ENCODE assay signal across 10 mouse cellular contexts in the genomic region with DNA sequence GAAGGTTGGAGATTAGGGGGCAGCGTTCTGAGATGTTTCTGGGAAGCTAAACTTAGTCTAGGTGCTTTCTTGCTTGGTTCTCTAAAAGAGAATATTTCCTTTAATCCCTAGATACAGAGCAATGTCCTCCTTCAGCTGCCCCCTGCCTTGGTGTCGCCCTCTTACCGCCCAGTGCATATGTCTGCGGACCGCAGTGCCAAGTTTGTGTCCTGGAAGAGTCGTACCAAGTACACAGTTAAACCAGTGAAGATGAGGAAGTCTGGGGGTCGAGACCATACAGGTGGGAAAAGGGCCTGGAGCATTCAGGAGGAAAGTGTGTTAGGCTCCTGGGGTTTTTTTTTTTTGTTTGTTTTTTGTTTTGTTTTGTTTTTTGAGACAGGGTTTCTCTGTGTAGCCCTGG. TPM values are rescaled to one million over a fixed set of nuclear protein-coding genes. Genes with fewer than 3 reads are reported as not detected.
A peak's percentile ranks its signal among the peaks of the same experiment; 100 is the strongest.
DNase-seq lines count a peak whose midpoint lies in the region; ATAC-seq lines count a peak whose summit lies in the region.
"Had no signal": no experiment of that assay in that cellular context is flagged by ENCODE, and none has a peak within 500 bp of the region (broad histone marks: within the 10 kb centered on the region; RNA-seq: fewer than 3 reads in every experiment).

No protein-coding gene starts in this region.

- no peaks in the 10 kb centered on the region for H3K9me3 ChIP-seq in hindbrain, embryonic 13.5 days
- H3K9me3 ChIP-seq in hindbrain, embryonic 11.5 days (ENCODE audit: control insufficient read depth, low read length), result no peaks in the 10 kb centered on the region
- no peaks in the 10 kb centered on the region for H3K9me3 ChIP-seq in embryonic facial prominence, embryonic 14.5 days (ENCODE audit: control insufficient read depth, low read length)
- H3K9me3 ChIP-seq in intestine, embryonic 15.5 days, result no peaks in the 10 kb centered on the region
- H3K9me3 ChIP-seq in midbrain, embryonic 13.5 days, result no peaks in the 10 kb centered on the region

- no peaks in the 10 kb centered on the region for H3K27me3 ChIP-seq in hindbrain, embryonic 13.5 days
- no peaks in the 10 kb centered on the region for H3K27me3 ChIP-seq in hindbrain, embryonic 11.5 days (ENCODE audit: control insufficient read depth, insufficient read depth, low read length)
- no peaks in the 10 kb centered on the region for H3K27me3 ChIP-seq in embryonic facial prominence, embryonic 14.5 days (replicated peaks; ENCODE audit: control insufficient read depth, insufficient read depth, low read length)
- no peaks in the 10 kb centered on the region for H3K27me3 ChIP-seq in intestine, embryonic 15.5 days (replicated peaks)
- H3K27me3 ChIP-seq in midbrain, embryonic 13.5 days, result no peaks in the 10 kb centered on the region

- H3K9ac ChIP-seq in hindbrain, embryonic 13.5 days, result peak overlapping the region; percentile 83; the same call in 1 of the 2 replicates
- no peak overlapping the region for H3K9ac ChIP-seq in hindbrain, embryonic 11.5 days (ENCODE audit: low read depth, low read length)
- H3K9ac ChIP-seq in embryonic facial prominence, embryonic 14.5 days (ENCODE audit: low read depth, low read length), result no peak overlapping the region
- no peak overlapping the region for H3K9ac ChIP-seq in intestine, embryonic 15.5 days
- no peak overlapping the region for H3K9ac ChIP-seq in midbrain, embryonic 13.5 days (replicated peaks)

- 95% methylated on average over 7 of the region's 7 CpGs for WGBS in hindbrain, embryonic 13.5 days
- WGBS in hindbrain, embryonic 11.5 days, result 88% methylated on average over 7 of the region's 7 CpGs
- WGBS in embryonic facial prominence, embryonic 14.5 days, result 89% methylated on average over 7 of the region's 7 CpGs
- 91% methylated on average over 7 of the region's 7 CpGs for whole genome bisulfite sequencing in intestine, embryonic 15.5 days
- 90% methylated on average over 7 of the region's 7 CpGs for WGBS in midbrain, embryonic 13.5 days

- peak overlapping the region; percentile 75; the same call in 1 of the 2 replicates for H3K4me3 ChIP-seq in hindbrain, embryonic 13.5 days
- no peak overlapping the region for H3K4me3 ChIP-seq in hindbrain, embryonic 11.5 days (ENCODE audit: low read depth, low read length)
- peak overlapping the region; percentile 77 for H3K4me3 ChIP-seq in embryonic facial prominence, embryonic 14.5 days (ENCODE audit: low read depth, low read length)
- 0 out of 2 replicates have a peak overlapping the region, but pooled peaks have one; percentile 85 for H3K4me3 ChIP-seq in intestine, embryonic 15.5 days (replicated peaks)
- H3K4me3 ChIP-seq in midbrain, embryonic 13.5 days (replicated peaks), result peak overlapping the region; percentile 72; the same call in 1 of the 2 replicates

- H3K4me1 ChIP-seq in hindbrain, embryonic 13.5 days (replicated peaks), result peaks cover 59% of the 10 kb centered on the region
- peaks cover 12% of the 10 kb centered on the region; the same call in 1 of the 2 replicates for H3K4me1 ChIP-seq in hindbrain, embryonic 11.5 days (replicated peaks; ENCODE audit: control insufficient read depth, insufficient read depth, low read length)
- peaks cover 29% of the 10 kb centered on the region for H3K4me1 ChIP-seq in embryonic facial prominence, embryonic 14.5 days (ENCODE audit: control insufficient read depth, insufficient read depth, low read length)
- peaks cover 37% of the 10 kb centered on the region for H3K4me1 ChIP-seq in intestine, embryonic 15.5 days (replicated peaks)
- peaks cover 55% of the 10 kb centered on the region for H3K4me1 ChIP-seq in midbrain, embryonic 13.5 days (replicated peaks)

- H3K27ac ChIP-seq in hindbrain, embryonic 13.5 days, result no peak overlapping the region
- no peak overlapping the region for H3K27ac ChIP-seq in hindbrain, embryonic 11.5 days (ENCODE audit: low read depth, low read length)
- H3K27ac ChIP-seq in embryonic facial prominence, embryonic 14.5 days (replicated peaks; ENCODE audit: low read depth, low read length), result no peak overlapping the region
- no peak overlapping the region for H3K27ac ChIP-seq in intestine, embryonic 15.5 days
- H3K27ac ChIP-seq in midbrain, embryonic 13.5 days, result no peak overlapping the region

- no peak for ATAC-seq in hindbrain, embryonic 13.5 days (ENCODE audit: low FRiP score)
- ATAC-seq in hindbrain, embryonic 11.5 days (ENCODE audit: low FRiP score), result no peak
- no peak for ATAC-seq in embryonic facial prominence, embryonic 14.5 days (ENCODE audit: low read depth)
- ATAC-seq in intestine, embryonic 15.5 days, result no peak
- no peak for ATAC-seq in midbrain, embryonic 13.5 days

- peak overlapping the region; percentile 88 for H3K4me2 ChIP-seq in hindbrain, embryonic 13.5 days
- H3K4me2 ChIP-seq in hindbrain, embryonic 11.5 days (replicated peaks; ENCODE audit: low read depth, low read length), result no peak overlapping the region
- peak overlapping the region; percentile 73; the same call in 1 of the 2 replicates for H3K4me2 ChIP-seq in embryonic facial prominence, embryonic 14.5 days (ENCODE audit: low read depth, low read length)
- peak overlapping the region; percentile 73; the same call in 1 of the 2 replicates for H3K4me2 ChIP-seq in intestine, embryonic 15.5 days (replicated peaks)
- no peak overlapping the region for H3K4me2 ChIP-seq in midbrain, embryonic 13.5 days (replicated peaks)

- DNase-seq in hindbrain, embryonic 11.5 days (ENCODE audit: low spot score), result no peak
- no peak for DNase-seq in embryonic facial prominence, embryonic 14.5 days (ENCODE audit: low spot score)
- DNase-seq in embryo, embryonic 11 days, result no peak
- DNase-seq in frontal cortex, adult 2 months (ENCODE audit: extremely low spot score in 1 of 2, low spot score in 1 of 2), result no peak
- DNase-seq: adrenal gland, postnatal 10 days; cerebellum, adult 9-10 months; layer of hippocampus, adult 9-11 months had no signal

- peaks cover 10% of the 10 kb centered on the region; the same call in 1 of the 2 replicates for H3K36me3 ChIP-seq in hindbrain, embryonic 13.5 days
- 0 out of 2 replicates have a peak, but pooled peaks cover 3% of the 10 kb centered on the region for H3K36me3 ChIP-seq in hindbrain, embryonic 11.5 days (ENCODE audit: control insufficient read depth, insufficient read depth, low read length)
- peaks cover 35% of the 10 kb centered on the region for H3K36me3 ChIP-seq in embryonic facial prominence, embryonic 14.5 days (ENCODE audit: control insufficient read depth, insufficient read depth, low read length)
- peaks cover 6% of the 10 kb centered on the region; the same call in 1 of the 2 replicates for H3K36me3 ChIP-seq in intestine, embryonic 15.5 days
- H3K36me3 ChIP-seq in midbrain, embryonic 13.5 days, result peaks cover 16% of the 10 kb centered on the region

RNA-seq across cellular contexts. Expression of a gene that starts 1.2 kb away (rescaled TPM):
- 73.5 and 75.6 TPM in 2 replicates for polyA plus RNA-seq in hindbrain, embryonic 13.5 days (2015; fragmentation: Nextera tagmentation; extraction: Ambion mirVana)
- 94.8 and 95.2 TPM in 2 replicates for polyA plus RNA-seq in hindbrain, embryonic 11.5 days (2014; fragmentation: Nextera tagmentation; extraction: Ambion mirVana)
- polyA plus RNA-seq in embryonic facial prominence, embryonic 14.5 days (2014; fragmentation: Nextera tagmentation; extraction: Ambion mirVana), result 91.8 and 100 TPM in 2 replicates
- 148 and 156 TPM in 2 replicates for polyA plus RNA-seq in intestine, embryonic 15.5 days (2015; fragmentation: Nextera tagmentation; extraction: Ambion mirVana)
- polyA plus RNA-seq in midbrain, embryonic 13.5 days (2015; fragmentation: Nextera tagmentation; extraction: Ambion mirVana), result 75.1 and 89.5 TPM in 2 replicates
- polyA plus RNA-seq in frontal cortex, adult 2 months (2012; rRNA removed), result 51.2 and 58.7 TPM in 2 replicates

RNA-seq across cellular contexts. Expression of a gene that starts 1.5 kb away (rescaled TPM):
- 45.1 and 45.9 TPM in 2 replicates for polyA plus RNA-seq in hindbrain, embryonic 13.5 days (2015; fragmentation: Nextera tagmentation; extraction: Ambion mirVana)
- polyA plus RNA-seq in hindbrain, embryonic 11.5 days (2014; fragmentation: Nextera tagmentation; extraction: Ambion mirVana), result 22.7 and 29.8 TPM in 2 replicates
- polyA plus RNA-seq in embryonic facial prominence, embryonic 14.5 days (2014; fragmentation: Nextera tagmentation; extraction: Ambion mirVana), result 15.8 and 20.3 TPM in 2 replicates
- polyA plus RNA-seq in intestine, embryonic 15.5 days (2015; fragmentation: Nextera tagmentation; extraction: Ambion mirVana), result 64.6 and 73.2 TPM in 2 replicates
- 49.1 and 54.1 TPM in 2 replicates for polyA plus RNA-seq in midbrain, embryonic 13.5 days (2015; fragmentation: Nextera tagmentation; extraction: Ambion mirVana)
- polyA plus RNA-seq in frontal cortex, adult 2 months (2012; rRNA removed), result 20.1 and 23.5 TPM in 2 replicates

RNA-seq across cellular contexts. Expression of a gene that starts 2.9 kb away (rescaled TPM):
- polyA plus RNA-seq in hindbrain, embryonic 13.5 days (2015; fragmentation: Nextera tagmentation; extraction: Ambion mirVana), result 40.0 and 41.2 TPM in 2 replicates
- polyA plus RNA-seq in hindbrain, embryonic 11.5 days (2014; fragmentation: Nextera tagmentation; extraction: Ambion mirVana), result 25.9 and 30.5 TPM in 2 replicates
- 48.5 and 50.1 TPM in 2 replicates for polyA plus RNA-seq in embryonic facial prominence, embryonic 14.5 days (2014; fragmentation: Nextera tagmentation; extraction: Ambion mirVana)
- polyA plus RNA-seq in intestine, embryonic 15.5 days (2015; fragmentation: Nextera tagmentation; extraction: Ambion mirVana), result 41.1 and 45.7 TPM in 2 replicates
- 41.6 and 46.3 TPM in 2 replicates for polyA plus RNA-seq in midbrain, embryonic 13.5 days (2015; fragmentation: Nextera tagmentation; extraction: Ambion mirVana)
- 33.0 and 35.2 TPM in 2 replicates for polyA plus RNA-seq in frontal cortex, adult 2 months (2012; rRNA removed)

RNA-seq across cellular contexts. Expression of a gene that starts 18.0 kb away (rescaled TPM):
- 39.9 and 40.7 TPM in 2 replicates for polyA plus RNA-seq in hindbrain, embryonic 13.5 days (2015; fragmentation: Nextera tagmentation; extraction: Ambion mirVana)
- polyA plus RNA-seq in hindbrain, embryonic 11.5 days (2014; fragmentation: Nextera tagmentation; extraction: Ambion mirVana), result 16.0 and 21.5 TPM in 2 replicates
- 68.0 and 90.7 TPM in 2 replicates for polyA plus RNA-seq in embryonic facial prominence, embryonic 14.5 days (2014; fragmentation: Nextera tagmentation; extraction: Ambion mirVana)
- 61.8 and 66.2 TPM in 2 replicates for polyA plus RNA-seq in intestine, embryonic 15.5 days (2015; fragmentation: Nextera tagmentation; extraction: Ambion mirVana)
- 33.4 and 37.5 TPM in 2 replicates for polyA plus RNA-seq in midbrain, embryonic 13.5 days (2015; fragmentation: Nextera tagmentation; extraction: Ambion mirVana)
- 5.3 and 6.3 TPM in 2 replicates for polyA plus RNA-seq in frontal cortex, adult 2 months (2012; rRNA removed)

RNA-seq across cellular contexts. Expression of a gene that starts 26.9 kb away (rescaled TPM):
- polyA plus RNA-seq in hindbrain, embryonic 13.5 days (2015; fragmentation: Nextera tagmentation; extraction: Ambion mirVana), result 52.3 and 56.2 TPM in 2 replicates
- polyA plus RNA-seq in hindbrain, embryonic 11.5 days (2014; fragmentation: Nextera tagmentation; extraction: Ambion mirVana), result 57.9 and 58.4 TPM in 2 replicates
- polyA plus RNA-seq in embryonic facial prominence, embryonic 14.5 days (2014; fragmentation: Nextera tagmentation; extraction: Ambion mirVana), result 34.5 and 41.9 TPM in 2 replicates
- polyA plus RNA-seq in intestine, embryonic 15.5 days (2015; fragmentation: Nextera tagmentation; extraction: Ambion mirVana), result 56.4 and 58.4 TPM in 2 replicates
- polyA plus RNA-seq in midbrain, embryonic 13.5 days (2015; fragmentation: Nextera tagmentation; extraction: Ambion mirVana), result 48.1 and 49.9 TPM in 2 replicates
- polyA plus RNA-seq in frontal cortex, adult 2 months (2012; rRNA removed), result 29.6 and 33.0 TPM in 2 replicates

Comparison
In these comparisons a context has a peak if more than half of its experiments do, and no peak if none do; other contexts are left out.
1. H3K4me2 ChIP-seq: peak in hindbrain, embryonic 13.5 days (single experiment), embryonic facial prominence, embryonic 14.5 days (single experiment) and intestine, embryonic 15.5 days (single experiment); none in hindbrain, embryonic 11.5 days (single experiment) and midbrain, embryonic 13.5 days (single experiment).